ENCODE assay signal across 1 mouse cellular context in the genomic region with DNA sequence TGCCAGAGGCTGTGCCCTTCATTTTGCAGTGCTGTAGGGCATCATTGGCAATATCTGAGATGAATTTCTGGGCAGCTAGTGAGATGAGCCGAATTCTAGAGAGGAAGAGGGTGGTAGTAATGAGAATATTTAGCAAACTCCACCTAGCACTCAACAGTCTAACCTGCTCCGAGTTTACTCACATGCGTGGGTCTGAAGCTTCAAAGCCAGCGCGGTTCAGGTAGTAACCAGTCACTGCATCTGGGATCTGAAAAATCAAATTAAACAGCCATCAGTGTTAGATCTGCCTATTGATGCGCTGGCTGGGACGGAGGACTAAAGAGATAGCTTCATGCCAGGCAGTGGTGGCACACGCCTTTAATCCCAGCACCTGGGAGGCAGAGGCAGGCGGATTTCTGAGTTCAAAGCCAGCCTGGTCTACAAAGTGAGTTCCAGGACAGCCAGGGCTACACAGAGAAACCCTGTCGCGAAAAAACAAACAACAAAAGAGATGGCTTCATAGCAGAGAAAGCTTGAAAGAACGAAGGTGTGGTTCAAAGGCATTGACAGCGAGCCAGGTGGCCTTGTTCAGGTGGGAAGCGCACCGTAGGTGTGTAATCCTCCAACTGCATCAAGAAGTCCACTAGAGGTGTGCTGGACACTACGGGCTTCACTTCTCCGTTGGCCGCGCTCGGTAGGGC.
TF ChIP-seq lines count a peak whose summit lies in the region.

No protein-coding gene starts in this region.

TF ChIP-seq in myocyte, 11 proteins besides CTCF, POLR2A, EP300 and RAD21:
- TF ChIP-seq POLR2AphosphoS2 (IDR thresholded peaks at IDR 0.05; ENCODE audit: insufficient read length, low read depth): peak; percentile 95
TF ChIP-seq in myocyte: peak in this region for 1; not testable (repeated sequence) for 10.
